Mouse (Mus musculus): ENCODE measurements at regions not wholly inside any gene's neighbourhood (a gene's known extent, or its start where the extent isn't known, plus 50 kb on each side); places are given as distances from the start of the nearest gene placed in this dataset.
A peak's percentile ranks its signal among the peaks of the same experiment; 100 is the strongest.

DNA sequence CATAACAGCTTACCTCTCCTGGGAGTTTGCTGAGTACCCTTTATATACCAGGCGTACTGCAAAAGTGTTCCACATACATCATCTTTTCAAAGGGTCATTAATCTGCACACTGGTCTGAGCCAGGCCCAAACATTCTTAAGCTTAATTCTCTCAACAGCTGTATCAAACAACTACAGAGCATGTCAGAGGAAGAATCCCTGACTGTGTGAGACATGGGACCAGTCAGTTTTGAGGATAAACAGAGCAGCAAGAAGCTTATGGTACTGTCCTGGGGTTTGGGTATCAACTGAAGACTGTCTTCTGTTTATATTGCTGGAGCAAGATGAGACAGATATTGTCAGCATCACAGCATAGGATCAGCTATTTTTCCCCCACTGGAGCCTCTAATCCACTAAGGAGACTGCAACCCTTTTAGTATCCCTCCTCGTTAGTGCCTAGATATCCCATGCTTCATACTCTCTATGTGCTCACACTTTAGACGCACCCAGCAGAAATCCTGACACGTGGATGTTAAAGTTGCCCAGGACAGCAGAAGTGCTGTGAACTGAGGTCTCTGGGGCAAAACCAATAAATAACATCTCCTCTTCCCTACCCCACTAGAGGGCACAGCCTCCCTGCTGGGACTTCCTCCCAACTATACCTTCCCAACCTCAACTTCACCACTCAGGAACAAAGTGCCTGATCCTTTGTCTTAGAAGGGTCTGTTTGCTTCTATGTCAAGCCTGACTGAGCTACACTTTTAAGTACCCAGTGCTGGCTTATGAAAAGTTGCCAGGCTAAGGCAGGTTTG, 271.6 kb downstream of the Gm826 start:
- DNase-seq: no peak

- DNase-seq: no peak
These were observed 273.9 kb downstream of the Gm826 start for GRCm38 (mm10) chr2:160060091-160060490.

DNA sequence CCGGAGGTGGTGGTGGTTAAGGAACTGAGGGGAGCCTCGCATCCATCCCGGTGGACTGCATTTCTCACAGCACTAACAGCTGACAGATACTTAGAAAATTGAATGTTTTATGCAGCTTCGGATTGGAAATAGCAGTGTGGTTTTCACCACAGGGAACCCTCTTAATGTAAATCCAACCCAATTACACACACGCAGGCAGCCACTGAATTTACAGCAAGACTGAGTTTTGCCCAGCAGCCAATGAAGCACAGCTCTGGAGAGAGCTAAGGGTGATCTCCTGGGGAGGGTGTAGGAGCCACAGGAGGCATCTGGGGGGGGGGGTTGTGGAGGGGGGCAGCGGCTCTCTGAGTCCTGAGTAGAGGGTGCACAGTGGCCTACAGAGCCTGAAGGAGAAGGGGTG, 276.8 kb downstream of the Gm826 start:
- DNase-seq: no peak

DNA sequence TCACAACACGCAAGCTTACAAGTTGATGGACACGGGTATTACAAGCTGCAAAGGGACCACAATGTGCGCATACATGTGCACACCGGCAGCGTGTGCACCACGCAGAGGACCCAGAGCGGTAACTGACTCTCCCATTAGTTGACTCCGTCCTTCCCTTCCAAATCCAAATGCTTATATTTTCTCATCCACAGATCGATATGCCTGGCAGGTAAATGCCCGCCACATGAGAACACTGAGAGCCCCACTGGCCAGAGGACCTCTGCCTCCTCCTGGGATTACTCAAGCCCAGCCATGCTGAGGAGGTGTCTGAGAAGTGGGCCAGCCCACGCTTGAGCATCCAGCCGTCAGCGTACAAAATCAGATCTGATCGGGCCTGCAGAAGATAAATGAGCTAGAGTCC, 279.6 kb downstream of the Gm826 start:
- DNase-seq: no peak

DNA sequence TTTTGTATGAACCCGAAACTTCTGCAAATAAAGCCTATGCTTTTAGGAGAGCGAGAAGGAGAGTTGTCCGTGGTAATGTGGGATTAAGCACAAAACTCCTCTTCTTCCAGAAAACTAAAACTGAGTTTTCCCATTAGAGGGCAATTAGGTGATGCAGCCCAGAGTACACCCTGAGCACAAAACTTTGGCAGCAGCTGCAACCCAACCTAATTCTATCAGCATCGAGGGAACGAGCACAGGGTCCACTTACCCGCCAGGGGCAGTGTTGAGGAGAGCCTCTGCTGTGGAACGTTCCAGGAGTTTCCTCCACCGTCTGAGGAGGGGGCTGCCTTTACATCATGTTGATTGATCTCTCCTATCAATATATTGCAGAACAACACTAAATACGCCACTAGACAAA, 285.7 kb downstream of the Gm826 start:
- DNase-seq: no peak

- DNase-seq: no peak
These were observed 286.9 kb downstream of the Gm826 start for GRCm38 (mm10) chr2:160046881-160047543.

DNA sequence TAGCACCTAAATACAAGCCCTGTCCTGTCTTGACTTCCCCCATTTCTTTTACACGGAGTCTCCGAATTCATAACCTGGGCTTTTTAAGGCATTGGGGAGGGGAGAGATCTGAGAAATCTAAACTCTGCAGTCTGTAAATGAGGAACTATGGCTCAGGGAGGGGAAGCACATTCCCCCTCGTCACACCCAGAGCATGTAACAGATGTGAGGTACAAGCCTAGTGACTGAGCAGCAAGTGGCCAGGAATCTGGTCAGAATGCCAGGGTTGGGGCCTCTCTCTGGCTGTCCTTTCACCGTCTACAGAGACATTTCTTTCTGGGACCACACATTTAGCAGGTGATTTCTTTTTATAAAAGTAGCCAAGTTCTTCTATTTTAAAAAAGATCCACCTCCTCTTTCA, 289.4 kb downstream of the Gm826 start:
- DNase-seq: no peak

DNA sequence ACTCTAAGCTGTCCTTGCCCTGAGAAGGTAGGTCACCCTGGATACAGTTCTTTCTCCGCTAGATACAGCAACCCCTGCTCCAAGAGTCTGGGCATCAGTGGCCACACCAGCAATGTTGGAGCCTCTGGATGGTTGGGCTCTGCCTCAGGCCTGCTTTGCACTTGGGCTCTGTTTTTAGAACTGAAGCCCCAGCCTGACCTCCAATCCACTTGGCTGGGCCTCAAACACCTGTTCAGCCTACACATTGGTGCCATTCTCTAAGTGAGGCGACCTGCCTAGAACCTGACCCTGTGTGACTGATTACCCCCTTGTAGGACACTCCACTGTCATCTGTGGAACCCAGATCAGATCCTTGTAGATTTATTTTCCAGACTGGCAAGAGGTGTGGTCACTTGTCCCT, 289.8 kb downstream of the Gm826 start:
- DNase-seq: no peak

DNA sequence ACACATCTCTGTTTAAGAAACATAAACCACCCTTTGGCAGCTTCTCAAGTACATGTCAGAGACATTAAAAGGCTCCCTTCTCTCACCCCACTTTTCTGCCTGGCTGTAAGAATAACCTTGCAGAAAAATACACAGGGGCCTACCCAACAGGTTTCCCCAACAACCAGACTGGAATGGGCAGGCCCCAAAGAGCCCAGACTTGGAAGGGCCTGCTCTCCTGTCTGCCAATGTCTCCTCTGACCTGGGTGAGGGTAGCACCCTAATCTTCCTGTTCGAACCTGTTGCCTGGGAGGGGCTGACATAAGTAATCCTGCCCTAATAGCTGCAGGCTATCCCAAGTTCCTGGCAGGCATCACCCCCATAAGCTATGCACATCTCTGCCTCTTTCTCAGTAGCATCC, 304.5 kb downstream of the Gm826 start:
- DNase-seq: no peak

DNA sequence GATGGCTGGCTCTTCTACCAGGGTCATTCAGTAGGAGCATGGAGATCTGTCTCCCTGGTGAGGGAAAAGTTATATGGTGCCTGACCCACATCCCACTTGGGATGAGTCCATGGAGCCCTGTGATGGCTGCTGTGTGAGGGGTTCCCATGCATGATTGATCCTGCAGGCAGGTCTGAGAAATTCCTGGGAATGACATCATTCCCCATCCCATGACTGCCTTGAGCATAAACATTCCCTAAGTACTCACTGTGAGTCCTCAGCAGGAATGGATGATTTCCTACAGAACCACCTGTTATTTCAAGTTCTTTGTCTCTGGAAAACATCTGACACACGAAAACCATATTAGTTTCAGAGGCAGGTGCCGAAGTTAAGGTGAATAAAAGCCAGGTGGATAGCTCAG, 305.5 kb downstream of the Gm826 start:
- DNase-seq: no peak

DNA sequence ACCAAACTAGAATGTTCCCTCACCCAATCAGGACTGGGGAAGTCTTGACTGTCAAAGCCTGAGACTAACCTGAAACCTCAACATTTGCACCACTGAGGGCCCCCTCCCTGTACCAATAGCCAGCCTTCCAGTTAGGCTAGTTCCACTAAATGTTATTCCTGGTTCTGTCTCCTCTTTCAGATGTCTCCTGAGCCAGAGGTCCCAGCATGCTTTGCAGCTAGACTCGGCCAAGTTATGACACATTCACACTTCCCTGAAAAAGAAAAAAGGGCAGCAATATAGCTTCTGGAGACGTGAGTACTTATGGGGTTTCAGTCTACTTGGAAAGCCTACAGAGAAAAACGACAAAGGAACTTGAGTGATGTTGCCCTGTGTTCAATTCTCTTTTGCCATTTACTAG, 308.1 kb downstream of the Gm826 start:
- no peak for DNase-seq

DNA sequence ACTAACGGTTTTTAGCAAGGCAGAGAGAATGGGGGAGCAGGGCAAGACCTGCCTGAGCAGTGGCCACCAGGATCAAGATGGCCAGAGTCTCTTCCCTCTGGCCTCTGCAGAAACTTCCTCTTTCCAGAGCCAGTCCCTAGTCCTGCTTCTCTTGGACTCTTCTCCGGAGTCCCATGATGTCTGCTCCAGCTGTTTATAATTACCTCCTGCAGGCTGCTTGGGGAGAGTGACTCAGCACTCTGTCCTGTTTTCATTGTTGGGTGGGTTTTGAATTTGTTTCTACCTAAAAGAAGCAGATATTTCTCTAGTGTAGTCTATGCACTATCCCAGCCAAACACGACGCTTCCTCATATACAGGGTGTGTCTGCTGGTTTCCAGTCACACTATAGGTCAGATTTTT, 312.4 kb downstream of the Gm826 start:
- no peak for DNase-seq

GRCm38 (mm10) chr2:160020876-160021275, 313.1 kb downstream of the Gm826 start:
- DNase-seq: no peak

- no peak for DNase-seq
These were observed 316.7 kb downstream of the Gm826 start for GRCm38 (mm10) chr2:160017020-160017812.

GRCm38 (mm10) chr2:160011421-160011820, 322.5 kb downstream of the Gm826 start:
- DNase-seq: no peak

DNA sequence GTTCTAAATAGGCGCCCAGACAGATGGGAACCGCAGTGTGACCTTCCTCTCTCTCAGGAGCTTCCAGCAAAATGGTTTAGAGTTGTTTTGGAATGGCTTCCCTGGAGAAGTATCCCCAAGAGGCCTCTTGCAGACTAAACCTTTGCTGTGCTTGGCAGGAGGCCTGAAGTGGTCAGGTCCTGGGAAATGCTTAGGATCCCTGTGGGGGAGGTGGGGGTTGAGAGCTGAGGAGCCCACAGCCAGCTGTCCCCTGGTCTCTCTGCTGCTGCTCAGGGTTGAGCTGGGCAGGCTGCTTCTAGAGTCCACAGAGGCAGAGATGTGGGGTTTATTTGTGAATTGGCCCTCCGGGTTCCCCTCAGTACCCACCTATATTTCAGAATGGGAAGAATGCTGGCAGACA, 331.3 kb downstream of the Gm826 start:
- DNase-seq: no peak

- DNase-seq: peak; percentile 21
These were observed 333.5 kb downstream of the Gm826 start for GRCm38 (mm10) chr2:160000449-160000848.

GRCm38 (mm10) chr2:159997395-159997794, 336.6 kb downstream of the Gm826 start:
- no peak for DNase-seq

DNA sequence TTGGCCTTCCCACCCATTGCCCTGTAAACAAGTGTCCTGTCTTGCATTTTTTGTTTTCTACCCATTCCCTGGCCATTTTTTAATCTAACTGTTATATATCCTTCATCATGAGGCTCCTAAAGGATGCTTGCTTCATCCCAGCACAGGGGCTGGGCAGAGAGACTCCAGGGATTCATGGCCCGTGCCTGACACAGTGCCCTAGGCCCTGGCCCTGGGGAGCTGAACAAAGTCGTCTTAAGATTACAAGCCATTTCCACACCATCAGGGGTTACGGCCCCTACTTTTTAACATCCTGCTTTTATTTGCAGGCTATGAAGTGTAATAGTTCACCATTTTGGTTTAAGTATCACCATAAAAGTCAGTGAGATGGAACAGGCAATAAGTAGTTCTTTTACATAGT, 339.5 kb downstream of the Gm826 start:
- no peak for DNase-seq

DNA sequence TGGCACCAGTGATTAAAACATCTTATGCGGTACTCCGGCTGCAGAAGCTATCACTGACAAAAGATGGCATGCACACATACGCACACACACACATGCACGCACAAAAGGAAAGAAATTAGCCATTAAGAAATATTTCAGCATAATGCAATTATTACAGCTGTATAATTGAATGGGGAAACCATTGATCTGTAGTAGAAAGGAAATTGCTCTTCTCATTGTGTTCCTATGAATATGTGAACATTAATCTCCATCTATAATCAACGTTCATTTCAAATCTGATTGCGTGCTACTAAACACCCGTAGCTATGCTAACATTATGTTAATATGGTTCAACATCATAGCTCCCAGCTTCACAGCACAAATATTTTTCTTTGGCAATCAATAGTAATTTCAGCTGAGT, 347.2 kb downstream of the Gm826 start:
- DNase-seq: no peak

DNA sequence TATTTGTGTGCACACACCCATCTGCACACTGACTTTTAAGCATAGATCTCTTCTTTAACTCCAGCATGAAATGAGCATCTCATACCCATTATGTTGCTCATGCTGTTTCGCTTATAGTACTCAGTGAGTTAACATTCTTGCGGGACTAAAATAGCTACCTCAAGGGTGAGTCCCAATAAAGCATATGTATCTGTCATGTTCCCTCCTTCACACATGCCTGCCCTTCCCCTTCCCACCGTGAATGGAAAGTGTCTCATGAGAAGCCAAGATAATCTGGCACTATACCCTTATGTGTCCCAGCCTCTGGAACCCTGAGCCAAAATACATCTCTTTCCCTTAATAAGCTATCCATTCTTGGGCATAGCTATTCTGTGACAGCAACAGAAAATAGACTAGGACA, 352.3 kb downstream of the Gm826 start:
- DNase-seq: no peak

- no peak for DNase-seq
These were observed 383.6 kb downstream of the Gm826 start for GRCm38 (mm10) chr2:159950369-159950768.

DNA sequence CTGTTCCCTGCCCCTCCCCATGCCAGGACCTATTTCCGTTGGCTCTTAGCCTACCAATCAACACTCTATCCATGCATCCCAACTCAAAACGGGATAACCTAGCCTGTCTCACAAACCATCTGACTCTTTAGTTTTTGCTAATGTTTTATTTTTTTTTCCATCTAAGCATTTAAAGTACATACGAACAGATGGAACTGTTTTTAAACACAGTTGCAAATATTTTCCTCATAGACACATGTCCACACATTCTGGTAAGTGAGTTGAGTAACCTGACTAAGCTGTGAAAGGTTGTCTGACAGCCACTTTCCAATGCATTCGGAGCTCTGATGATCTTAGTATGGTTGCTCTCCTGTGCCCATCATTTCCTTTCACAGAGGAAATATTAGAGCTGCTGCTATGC, 384.9 kb downstream of the Gm826 start:
- no peak for DNase-seq

GRCm38 (mm10) chr2:159930744-159931143, 403.2 kb downstream of the Gm826 start:
- DNase-seq: peak; percentile 4
